Mouse (Mus musculus) large intestine, adult 2 months (tissue): ENCODE data around the gene Casp9. TPM values are rescaled to one million over a fixed set of nuclear protein-coding genes. Genes with fewer than 3 reads are reported as not detected.

Experiments
- DNase-seq: peaks from one replicate; pipeline ENCODE4 v3.0.0-alpha.2; 2012; ENCODE audit warnings: low read depth, low spot score
- WGBS: fragments of 180-500 bp; shearing (Covaris S2); methylation state at CpG from one replicate; pipeline ENCODE4 v1.1.7; 2018; 5-methylcytosine and 5-hydroxymethylcytosine counted together
- polyA plus RNA-seq: library from polyadenylated mRNA; depleted of rRNA; stranded (reverse); fragments of >200 nt; gene quantifications from 2 replicates; pipeline ENCODE4 v1.2.3, GENCODE M21; 2012

Casp9 gene
- polyA plus RNA-seq, 1 experiment: 11.8 TPM

- WGBS: 97% methylated on average over 7 of the region's 7 CpGs
- no peak for DNase-seq
Observed at GRCm38 (mm10) chr4:141811375-141811774, 18.0 kb downstream of the Casp9 start.

DNA sequence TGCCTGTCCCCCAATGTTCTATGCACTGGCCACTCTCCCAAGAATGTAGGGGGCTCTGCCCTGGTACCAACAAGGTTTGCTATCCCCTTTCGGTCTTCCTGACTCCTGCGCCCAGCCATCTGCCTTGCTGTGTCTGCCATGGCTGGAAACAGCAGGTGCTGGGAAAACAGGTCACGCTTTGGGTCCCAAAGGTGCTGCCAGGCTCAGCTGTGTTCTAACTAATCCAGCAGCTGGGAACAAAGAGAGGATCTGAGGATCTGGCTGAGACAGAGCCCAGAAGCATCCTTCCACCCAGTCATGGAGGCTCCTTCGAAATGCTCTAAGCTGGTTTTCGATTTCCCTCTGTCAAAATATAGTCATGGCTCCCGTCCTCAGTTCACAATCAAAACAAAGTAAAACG lies 22.9 kb downstream of the Casp9 start:
- WGBS: 81% methylated on average over 7 of the region's 7 CpGs
- no peak for DNase-seq

- no peak for DNase-seq
- WGBS: 41% methylated on average over 14 of the region's 14 CpGs
Observed at GRCm38 (mm10) chr4:141816776-141817655, 23.6 kb downstream of the Casp9 start.

GRCm38 (mm10) chr4:141817706-141818105 lies 24.3 kb downstream of the Casp9 start:
- 80% methylated on average over 10 of the region's 10 CpGs for WGBS

DNA sequence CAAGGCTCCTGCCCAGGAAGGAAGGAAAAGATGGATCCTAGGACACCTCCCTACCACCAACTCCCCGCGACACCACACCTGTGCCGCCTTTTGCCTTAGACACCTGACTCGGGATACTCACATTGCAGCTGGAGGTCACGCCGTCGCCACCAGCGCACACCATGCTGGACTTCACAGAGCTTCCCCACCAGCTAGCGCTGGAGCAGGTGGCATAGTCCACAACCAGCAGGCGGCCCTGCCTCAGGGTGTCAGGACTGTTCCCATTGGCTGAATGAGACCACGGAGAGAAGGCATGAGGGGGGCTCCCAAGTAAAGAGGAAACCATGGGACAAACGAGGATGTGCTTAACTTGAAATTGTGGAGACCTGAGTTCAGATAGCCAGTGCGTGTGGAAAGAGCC lies 25.4 kb downstream of the Casp9 start:
- no peak for DNase-seq
- 93% methylated on average over 13 of the region's 13 CpGs for WGBS

More at GRCm38 (mm10) chr4:141817706-141818105, 24.3 kb downstream of the Casp9 start:
- no peak for DNase-seq

- DNase-seq: no peak
- 87% methylated on average over 7 of the region's 7 CpGs for WGBS
Observed at GRCm38 (mm10) chr4:141819316-141819715, 25.9 kb downstream of the Casp9 start.

DNA sequence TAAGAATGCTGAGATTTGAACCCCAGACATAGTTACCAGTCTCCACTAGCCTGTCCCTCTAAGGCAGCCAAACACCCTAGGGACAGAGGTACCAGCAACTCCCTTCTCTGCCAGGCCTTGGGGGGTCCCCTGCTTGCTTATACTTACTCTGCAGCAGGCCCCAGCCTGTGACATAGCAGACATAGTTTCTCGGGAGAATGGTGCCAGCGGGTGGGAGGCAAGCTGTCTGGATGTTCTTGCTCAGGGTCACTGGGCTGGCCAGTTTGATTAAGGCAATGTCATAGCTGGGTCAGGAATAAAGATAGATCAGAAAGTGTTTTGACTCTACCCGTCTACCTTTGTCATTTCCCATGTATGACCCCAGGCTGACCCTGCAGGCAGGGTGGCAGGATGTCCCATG lies 27.8 kb downstream of the Casp9 start:
- DNase-seq: no peak
- 83% methylated on average over 3 of the region's 3 CpGs for WGBS

- WGBS: 86% methylated on average over 10 of the region's 10 CpGs
- no peak for DNase-seq
Observed at GRCm38 (mm10) chr4:141822089-141822488, 28.7 kb downstream of the Casp9 start.

GRCm38 (mm10) chr4:141822979-141823378 lies 29.6 kb downstream of the Casp9 start:
- no peak for DNase-seq
- 47% methylated on average over 3 of the region's 3 CpGs for WGBS

DNA sequence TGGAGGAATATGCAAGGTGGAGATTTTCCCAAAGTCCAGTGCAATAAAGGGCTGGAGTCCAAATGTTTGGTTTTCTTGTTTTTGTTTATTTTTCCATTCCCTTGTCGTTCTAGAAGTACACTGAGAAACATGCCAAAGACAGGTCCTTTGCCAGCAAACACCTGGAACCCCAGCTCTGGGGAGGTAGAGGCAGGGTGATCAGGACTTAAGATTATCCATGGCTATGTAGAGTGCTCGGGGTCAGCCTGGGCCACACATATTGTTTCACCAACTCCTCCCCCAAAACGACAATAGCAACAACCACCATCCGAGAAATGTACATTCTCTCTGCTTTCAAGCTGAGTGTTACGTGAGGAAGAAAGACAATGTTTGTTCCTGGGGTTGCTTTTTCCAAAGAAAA lies 32.6 kb downstream of the Casp9 start, which contains the start of gene Cela2a:
Gene Cela2a (minus strand): TSS at position 101 of the 400 bp plus-strand sequence.
- DNase-seq: no peak
- WGBS: 65% methylated on average over 5 of the region's 5 CpGs

DNA sequence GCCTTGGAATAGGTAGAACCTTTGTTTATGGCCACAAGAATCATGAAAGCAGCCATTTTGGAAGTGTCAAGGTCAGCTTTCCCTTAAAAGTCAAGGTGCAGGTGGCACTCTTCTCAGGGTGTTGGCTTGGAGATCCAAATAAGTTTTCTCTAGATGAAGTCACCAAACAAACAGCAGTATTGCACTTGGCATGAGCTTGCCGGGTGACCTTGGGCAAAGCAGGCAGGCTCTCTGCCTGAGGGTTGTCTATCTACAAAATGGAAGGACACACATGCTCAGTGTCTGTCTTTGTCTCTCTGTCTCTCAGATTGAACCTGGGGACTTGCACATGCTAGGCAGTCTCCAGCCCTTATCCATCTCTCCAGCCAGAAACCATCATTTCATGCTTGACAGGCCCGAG lies 34.0 kb downstream of the Casp9 start:
- no peak for DNase-seq
- 61% methylated on average over 2 of the region's 2 CpGs for WGBS

DNA sequence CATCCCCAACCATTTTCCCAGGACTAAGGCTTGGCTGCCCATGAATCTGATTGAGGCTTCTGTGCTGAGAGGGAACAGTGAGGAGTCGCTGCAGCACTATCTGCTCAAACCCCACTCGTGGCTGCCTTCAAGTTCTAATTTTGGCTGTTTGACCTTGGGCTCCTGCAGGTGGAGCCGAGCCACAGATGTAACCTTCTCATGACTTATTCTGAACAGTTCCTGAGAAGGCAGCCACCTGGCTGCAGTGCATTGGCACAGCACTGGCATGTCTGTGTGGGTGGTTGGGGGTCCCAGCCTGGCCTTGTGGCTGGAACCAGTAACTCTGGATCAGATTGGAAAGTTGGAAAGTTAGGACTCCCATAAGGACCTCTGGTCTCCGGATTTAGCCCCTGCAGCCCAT lies 34.8 kb downstream of the Casp9 start:
- no peak for DNase-seq
- WGBS: 62% methylated on average over 4 of the region's 4 CpGs

GRCm38 (mm10) chr4:141830381-141830780 lies 37.0 kb downstream of the Casp9 start:
- WGBS: 72% methylated on average over 11 of the region's 11 CpGs
- DNase-seq: no peak

GRCm38 (mm10) chr4:141831361-141831760 lies 37.9 kb downstream of the Casp9 start:
- 75% methylated on average over 7 of the region's 7 CpGs for WGBS
- DNase-seq: no peak

- DNase-seq: no peak
- 54% methylated on average over 1 of the region's 1 CpGs for WGBS
Observed at GRCm38 (mm10) chr4:141833911-141834310, 40.5 kb downstream of the Casp9 start.

DNA sequence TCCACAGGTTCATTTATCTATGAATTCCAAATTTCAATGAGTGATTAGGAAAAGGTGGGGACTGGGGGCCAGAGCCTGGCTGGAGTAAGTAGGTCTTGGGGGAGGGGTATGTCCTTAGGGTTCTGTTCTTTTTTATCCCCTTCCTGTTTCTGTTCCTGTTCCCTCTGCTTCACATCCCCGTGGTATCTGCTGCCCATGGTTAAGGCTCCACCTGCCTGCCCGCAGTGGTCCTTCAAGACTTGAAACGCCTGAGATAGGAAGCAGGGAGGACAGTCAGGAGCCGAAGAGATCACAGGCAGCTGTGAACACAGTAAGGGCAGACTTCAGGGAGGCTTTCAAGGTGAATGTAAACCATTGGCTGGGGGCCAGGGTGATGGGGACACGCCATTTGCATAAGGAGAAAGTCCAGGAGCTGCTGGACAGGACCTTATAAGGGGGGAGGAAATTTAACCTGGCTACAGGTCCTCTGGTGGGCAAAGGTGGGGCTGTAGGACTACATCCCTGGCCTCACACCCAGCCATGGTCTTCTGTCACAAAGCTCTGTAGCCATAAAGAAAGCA lies 41.2 kb downstream of the Casp9 start:
- WGBS: 18% methylated on average over 5 of the region's 5 CpGs
- no peak for DNase-seq

DNA sequence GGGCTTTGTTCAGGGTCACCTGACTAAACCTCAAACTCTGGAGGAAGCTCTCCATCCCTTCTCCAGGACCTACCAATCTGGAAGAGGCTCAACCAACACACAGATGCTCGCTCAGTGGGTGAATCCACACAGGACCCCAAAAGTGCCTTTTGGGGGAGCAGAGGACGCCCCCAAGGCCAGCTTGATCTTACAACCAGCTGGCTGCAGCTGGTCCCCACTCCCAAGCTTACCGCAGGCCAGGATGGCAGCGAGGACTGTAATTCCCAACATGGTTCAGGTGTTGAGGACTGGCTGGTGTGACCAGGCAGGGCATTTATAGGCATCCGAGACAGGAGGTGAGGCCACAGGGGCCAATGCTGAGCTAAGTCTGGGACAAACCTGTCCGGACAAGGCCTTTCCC lies 52.6 kb downstream of the Casp9 start, which contains the start of gene Ctrc:
Gene Ctrc (minus strand): TSS at position 361 of the 400 bp plus-strand sequence.
- no peak for DNase-seq
- 80% methylated on average over 6 of the region's 6 CpGs for WGBS

DNA sequence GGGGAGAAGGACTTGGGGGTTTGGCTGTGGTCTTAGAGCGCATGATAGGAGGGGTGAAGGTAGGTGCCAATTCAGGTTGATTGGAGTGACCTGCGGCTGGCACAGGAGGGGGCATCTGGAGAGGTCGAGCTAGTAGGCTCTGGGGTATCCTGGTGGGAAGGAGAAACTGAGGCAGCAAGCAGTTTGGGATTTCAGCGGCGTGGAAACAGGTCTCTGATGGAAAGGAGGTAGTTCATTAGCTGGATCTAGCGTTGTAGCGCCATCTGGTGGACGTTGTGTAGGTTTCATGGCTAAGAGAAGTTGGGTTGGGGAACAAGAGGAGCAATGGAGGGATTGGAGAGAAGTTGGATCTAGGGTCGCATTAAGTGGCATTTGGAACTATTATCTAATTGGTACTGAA lies 60.0 kb downstream of the Casp9 start:
- no peak for DNase-seq
- 64% methylated on average over 9 of the region's 9 CpGs for WGBS

DNA sequence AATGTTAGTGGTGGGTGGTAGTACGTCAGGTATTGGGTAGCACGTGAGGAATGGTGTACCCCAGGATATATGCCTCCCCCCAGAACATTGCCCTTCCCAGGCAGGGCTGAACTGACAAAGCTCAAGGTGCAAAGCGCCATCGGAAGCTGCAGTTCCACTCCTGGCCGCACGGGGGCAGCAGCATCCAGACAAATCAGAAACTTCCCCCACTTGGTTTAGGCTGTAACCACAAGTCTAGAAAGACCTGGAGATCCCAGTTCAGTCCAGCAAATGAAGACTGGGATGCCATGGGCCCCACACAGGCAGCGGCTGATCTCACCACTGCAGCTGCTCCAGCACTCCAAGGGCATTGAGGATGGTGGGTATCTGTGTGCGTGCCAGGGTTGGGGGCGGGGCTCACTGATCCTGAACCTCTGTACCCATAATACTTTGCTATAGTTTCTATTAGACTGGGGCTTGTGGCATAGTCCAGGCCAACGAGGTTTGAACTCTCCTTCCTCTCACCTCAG lies 64.1 kb downstream of the Casp9 start:
- no peak for DNase-seq
- 11% methylated on average over 10 of the region's 10 CpGs for WGBS

- 79% methylated on average over 20 of the region's 20 CpGs for whole genome bisulfite sequencing
- no peak for DNase-seq
Observed at GRCm38 (mm10) chr4:141858501-141858900, 65.1 kb downstream of the Casp9 start.

GRCm38 (mm10) chr4:141859351-141859750 lies 65.9 kb downstream of the Casp9 start:
- no peak for DNase-seq
- 96% methylated on average over 14 of the region's 14 CpGs for WGBS
